Mouse (Mus musculus) Patski (cell line): Measurements from ENCODE around the gene Trdn. TPM values are rescaled to one million over a fixed set of nuclear protein-coding genes. Genes with fewer than 3 reads are reported as not detected.

Source experiments
- ATAC-seq: fragments of 100-300 bp; one replicate; pipeline ENCODE4 v1.8.0; 2021
- CTCF ChIA-PET: fragments of 350-600 bp; sonication (Branson Sonifier 250); formaldehyde crosslinking; loops from one replicate; lab custom pipeline; 2022; ENCODE audit warnings: inconsistent platforms; lab: Charles Lee
- POLR2A ChIA-PET: fragments of 350-600 bp; sonication (Branson Sonifier 250); formaldehyde crosslinking; loops from one replicate; lab custom pipeline; 2022; ENCODE audit warnings: antibody characterized with exemption, inconsistent platforms; lab: Charles Lee
- DNase-seq: peaks from one replicate; pipeline ENCODE4 v3.0.0-alpha.2; 2011; ENCODE audit warnings: low read depth, low spot score
- H3K27me3 ChIP-seq: fragments of 371-371 bp; one replicate; pipeline ENCODE4 v1.5.1; 2021
- CTCF ChIP-seq: fragments of 100-300 bp; IDR thresholded peaks from one replicate; pipeline ENCODE4 v1.5.1; 2021
- in situ Hi-C: fragments of 300-500 bp; cut with MboI; formaldehyde crosslinking; loops from 3 replicates; pipeline ENCODE4 v1.11.1; 2018; ENCODE audit warnings: low pct_unique_long_range_greater_than_20kb, mixed read lengths
- polyA plus RNA-seq: library from polyadenylated mRNA; unstranded; gene quantifications from one replicate; pipeline ENCODE4 v1.2.3, GENCODE M21; 2021

Trdn gene
- polyA plus RNA-seq, 1 experiment from 2014 or later = not detected

DNA sequence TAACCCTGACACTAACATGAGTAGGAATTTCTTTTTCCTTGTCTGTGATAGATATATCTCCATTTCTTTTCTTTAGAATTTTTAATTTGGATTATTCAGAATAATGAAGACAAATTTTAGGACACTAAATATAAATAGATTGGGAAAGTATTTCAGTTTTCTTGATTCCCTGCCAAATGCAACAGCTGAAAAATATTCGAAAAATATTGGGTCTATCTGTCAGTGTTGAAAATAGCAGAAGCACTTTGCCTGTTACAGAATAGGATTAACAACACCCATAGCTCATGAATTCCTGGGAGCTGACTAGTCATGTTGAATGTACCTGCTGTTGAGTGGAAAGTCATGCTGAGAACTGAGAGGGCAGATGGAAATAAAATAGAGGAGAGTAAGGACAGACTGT, 64.6 kb downstream of the Trdn start:
- TF ChIP-seq CTCF = no peak
- no peaks in the 10 kb centered on the region for H3K27me3 ChIP-seq
- CTCF ChIA-PET = no interaction called here
- ATAC-seq (no peak), DNase-seq (no peak)
- POLR2A ChIA-PET = no interaction called here
- in situ Hi-C loops = no loop called here

DNA sequence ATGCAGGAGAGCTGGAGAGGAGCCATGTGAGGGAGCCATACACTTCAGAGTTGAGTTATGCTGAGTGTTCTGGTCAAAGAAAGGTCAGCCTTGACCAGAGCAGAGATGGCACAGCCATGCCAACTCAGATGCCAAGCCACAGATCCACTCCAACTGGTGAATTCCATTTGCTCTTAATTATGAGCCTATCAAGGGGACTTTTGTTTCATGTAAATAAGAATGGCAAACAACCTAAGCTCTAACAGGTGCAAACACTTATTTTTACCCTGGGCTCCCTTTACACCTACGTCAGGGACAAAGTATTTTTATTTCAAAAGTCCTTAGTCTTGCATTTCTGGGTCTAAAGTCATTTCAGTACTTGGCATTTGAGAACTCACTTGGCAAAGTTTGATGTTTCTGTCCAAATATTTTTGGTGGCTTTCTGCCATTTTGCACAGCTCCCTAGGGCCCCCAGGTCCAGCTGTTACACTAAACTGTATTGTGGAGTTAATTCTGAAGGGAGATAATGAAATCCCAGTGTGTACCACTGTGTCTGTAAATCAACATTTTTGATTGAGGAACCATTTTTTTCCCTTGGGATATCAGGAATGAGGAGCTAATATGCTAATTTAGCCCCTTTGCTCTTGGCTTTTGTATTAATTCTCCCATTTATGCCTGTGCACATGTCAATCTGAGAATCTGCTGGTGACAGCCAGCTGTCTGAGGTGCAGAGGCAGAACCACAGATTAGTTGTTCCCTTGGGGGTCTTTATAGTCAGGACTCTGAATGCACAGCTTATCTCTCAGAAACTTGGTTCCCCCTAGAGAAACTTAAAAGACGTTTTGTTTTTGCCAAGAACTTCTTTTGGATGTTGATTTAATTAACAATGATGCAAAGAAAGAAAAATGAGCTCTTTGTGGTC, 99.6 kb downstream of the Trdn start:
- DNase-seq = peak; percentile 19
- no peaks in the 10 kb centered on the region for H3K27me3 ChIP-seq
- TF ChIP-seq CTCF = no peak
- in situ Hi-C loops = no loop called here
- ATAC-seq = peak; percentile 62
- ChIA-PET CTCF (interaction anchor here (0.9 to 1.5 kb wide), 3 partner anchors 13 to 473 kb away, joined by 3 read pairs; no protein-coding TSS in a partner anchor), POLR2A (no interaction called here)

DNA sequence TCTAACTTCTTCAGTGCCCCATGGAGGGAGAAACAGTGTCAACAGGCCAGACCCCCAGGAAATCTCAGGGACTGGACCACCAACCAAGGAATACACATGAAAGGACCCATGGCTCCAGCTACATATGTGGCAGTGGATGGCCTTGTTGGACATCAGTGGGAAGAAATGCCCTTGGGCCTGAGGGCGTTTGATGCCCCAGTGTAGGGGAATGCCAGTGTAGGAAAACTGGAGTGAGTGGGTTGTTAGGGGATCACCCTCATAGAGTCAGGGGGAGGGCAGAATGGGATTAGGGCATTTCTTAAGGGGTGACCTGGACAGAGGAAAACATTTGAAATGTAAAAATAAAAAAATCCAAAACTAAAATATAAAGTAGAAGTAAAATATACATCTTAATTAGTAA, 108.7 kb downstream of the Trdn start:
- DNase-seq = no peak
- no peak for TF ChIP-seq CTCF
- ChIA-PET POLR2A (no interaction called here), CTCF (no interaction called here)
- no peaks in the 10 kb centered on the region for H3K27me3 ChIP-seq
- in situ Hi-C loops = no loop called here
- ATAC-seq = no peak

DNA sequence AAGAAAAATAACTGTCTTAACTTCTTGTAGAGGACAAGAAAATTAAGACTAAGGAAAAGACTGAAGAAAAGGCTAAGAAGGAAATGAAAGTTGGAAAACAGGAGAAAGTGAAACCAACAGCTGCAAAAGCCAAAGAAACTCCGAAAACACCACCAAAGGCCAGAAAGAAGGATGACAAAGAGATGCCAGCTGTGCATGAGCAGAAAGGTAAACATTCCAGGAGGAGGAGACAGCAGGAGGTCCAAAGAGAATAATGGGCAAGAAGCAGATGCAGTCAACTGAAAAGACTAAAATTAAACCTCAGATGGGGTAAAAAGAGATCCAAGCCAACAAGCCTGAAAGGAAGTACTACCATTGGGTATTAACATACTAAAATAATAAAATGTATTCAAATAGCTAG, 115.6 kb downstream of the Trdn start:
- in situ Hi-C loops = no loop called here
- H3K27me3 ChIP-seq = no peaks in the 10 kb centered on the region
- DNase-seq (peak; percentile 49), ATAC-seq (peak; percentile 99)
- POLR2A ChIA-PET = no interaction called here
- CTCF ChIA-PET = no interaction called here
- TF ChIP-seq CTCF = no peak

DNA sequence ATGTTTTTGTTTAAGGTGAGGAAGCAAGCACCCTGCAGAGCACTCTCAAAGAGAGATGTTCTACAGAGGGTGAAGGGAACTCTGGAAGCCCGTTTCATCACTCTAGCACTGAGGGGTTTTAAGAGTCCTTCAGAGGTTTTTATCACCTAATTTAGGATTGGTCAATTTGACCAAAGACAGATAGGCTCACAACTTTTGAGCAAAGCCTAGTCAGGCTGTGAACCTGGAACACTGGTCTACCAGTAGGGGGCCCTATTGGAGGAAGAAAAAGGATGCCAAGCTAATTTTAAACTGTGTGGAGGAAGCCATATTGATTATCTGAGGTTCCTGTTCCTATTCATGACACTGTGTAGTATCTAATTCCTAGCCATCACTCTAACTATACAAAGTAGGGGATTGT, 117.9 kb downstream of the Trdn start:
- ATAC-seq (no peak), DNase-seq (no peak)
- POLR2A ChIA-PET = no interaction called here
- TF ChIP-seq CTCF = no peak
- no peaks in the 10 kb centered on the region for H3K27me3 ChIP-seq
- in situ Hi-C loops = no loop called here
- CTCF ChIA-PET = interaction anchor here (1.3 kb wide), 1 partner anchor 15 kb away, joined by 3 read pairs; no protein-coding TSS in a partner anchor

DNA sequence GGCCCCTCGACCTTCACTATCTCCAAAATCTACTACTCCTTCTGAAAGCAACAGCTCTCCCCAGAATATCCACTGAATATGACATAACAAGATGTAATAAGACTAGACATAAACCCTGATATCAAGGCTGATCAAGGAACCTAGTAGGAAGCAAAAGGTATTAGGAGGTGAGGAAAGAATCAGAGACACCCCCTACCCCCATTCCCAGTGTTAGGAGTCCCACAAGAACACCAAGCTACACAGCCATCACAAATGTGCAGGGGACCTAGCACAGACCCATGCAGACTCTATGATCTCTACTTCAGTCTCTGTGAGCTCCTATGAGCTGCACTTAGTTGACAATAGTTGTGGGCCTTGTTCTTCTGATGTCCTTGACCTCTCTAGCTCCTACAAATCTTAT, 130.1 kb downstream of the Trdn start:
- ChIA-PET CTCF (interaction anchor here (1.0 kb wide), 1 partner anchor 9 kb away, joined by 3 read pairs; no protein-coding TSS in a partner anchor), POLR2A (no interaction called here)
- in situ Hi-C loops = no loop called here
- H3K27me3 ChIP-seq = no peaks in the 10 kb centered on the region
- ATAC-seq = no peak
- DNase-seq = no peak
- TF ChIP-seq CTCF = no peak

DNA sequence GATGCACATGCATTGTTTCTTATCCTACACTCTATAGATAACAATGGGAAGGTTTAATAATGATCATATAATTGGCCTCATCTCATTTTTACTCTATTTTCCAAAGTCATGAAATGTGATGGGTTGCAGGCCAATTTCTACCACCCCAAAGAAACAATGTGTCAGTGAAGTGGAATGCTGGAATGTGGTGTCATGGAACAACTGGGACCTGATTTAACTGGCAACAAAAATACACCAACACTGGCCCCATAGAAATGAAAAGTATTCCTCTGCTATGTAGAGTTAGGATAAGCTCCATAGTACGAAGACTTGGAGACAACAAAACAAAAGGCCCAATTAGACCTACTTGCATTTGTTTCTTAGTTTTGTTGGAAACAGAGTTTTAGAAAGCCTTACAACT, 173.6 kb downstream of the Trdn start:
- POLR2A ChIA-PET = no interaction called here
- no peak for DNase-seq
- TF ChIP-seq CTCF = no peak
- in situ Hi-C loops = no loop called here
- CTCF ChIA-PET = no interaction called here
- no peaks in the 10 kb centered on the region for H3K27me3 ChIP-seq
- peak; percentile 44 for ATAC-seq

DNA sequence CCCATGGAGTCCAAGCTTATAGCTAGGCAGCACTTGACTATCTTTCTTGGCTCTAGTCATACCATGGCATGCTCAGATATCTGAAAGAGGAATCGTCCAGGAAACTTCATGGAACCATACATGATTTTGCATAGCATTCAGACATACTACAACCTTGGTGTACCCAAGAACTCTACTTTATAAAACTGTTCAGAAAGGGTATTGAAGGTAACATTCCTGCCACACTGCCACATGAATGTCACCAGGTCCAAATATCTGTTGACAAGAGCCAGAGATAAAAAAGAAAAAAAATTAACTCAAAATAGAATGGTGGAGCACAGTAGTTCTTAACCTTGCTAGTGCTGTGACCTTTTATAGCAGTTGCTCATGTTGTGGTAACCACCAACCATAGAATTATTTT, 175.8 kb downstream of the Trdn start:
- ChIA-PET POLR2A (no interaction called here), CTCF (interaction anchor here (1.7 kb wide), 1 partner anchor 16 kb away, joined by 3 read pairs; no protein-coding TSS in a partner anchor)
- no peak for DNase-seq
- H3K27me3 ChIP-seq = no peaks in the 10 kb centered on the region
- no peak for ATAC-seq
- TF ChIP-seq CTCF = no peak
- in situ Hi-C loops = no loop called here

DNA sequence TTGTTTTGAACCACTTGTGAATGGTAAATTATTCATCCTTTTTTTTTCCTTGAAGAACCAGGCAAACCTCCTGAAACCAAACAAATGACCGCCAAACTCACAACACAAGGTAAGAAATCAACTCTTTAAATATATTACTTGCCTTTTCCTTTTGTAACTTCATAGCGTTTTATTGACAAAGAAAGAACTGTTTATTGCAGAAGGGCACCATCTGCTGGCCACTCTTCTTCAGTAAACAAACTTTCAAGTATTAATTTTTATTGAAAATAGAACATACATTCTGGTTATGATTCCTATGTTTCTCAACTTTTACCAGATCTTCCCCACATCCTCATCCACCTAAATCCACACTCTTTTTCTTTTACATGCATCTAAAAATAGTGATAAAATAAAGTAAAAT, 224.6 kb downstream of the Trdn start:
- ChIA-PET CTCF (no interaction called here), POLR2A (no interaction called here)
- DNase-seq (no peak), ATAC-seq (no peak)
- in situ Hi-C loops = loop anchor here (5.0 to 25.0 kb wide), 2 partner anchors 1563 to 1843 kb away; no protein-coding TSS in a partner anchor
- no peaks in the 10 kb centered on the region for H3K27me3 ChIP-seq
- peak; percentile 21 for TF ChIP-seq CTCF

DNA sequence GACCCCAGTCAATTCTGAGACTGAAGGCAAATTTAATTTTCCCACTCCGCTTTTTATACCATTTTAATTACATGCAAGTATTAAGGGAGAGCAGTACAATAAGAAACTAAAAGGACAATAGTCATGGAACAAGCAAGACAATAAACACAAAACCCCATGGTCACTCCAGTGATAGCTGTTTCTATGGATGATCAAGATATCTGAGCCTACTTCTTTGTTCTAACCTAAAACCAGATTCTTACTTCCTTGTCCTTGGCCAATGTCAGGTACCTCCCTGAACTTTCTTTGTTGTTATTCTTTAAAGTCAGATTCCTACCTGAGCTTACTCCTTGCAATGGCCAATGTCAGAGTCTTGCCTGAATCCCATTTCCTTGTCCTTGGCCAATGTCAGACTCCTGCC, 272.7 kb downstream of the Trdn start:
- TF ChIP-seq CTCF = no peak
- CTCF ChIA-PET = interaction anchor here (1.3 to 1.5 kb wide), 3 partner anchors 9 to 14 kb away, joined by 3 to 5 read pairs (median 5); no protein-coding TSS in a partner anchor

DNA sequence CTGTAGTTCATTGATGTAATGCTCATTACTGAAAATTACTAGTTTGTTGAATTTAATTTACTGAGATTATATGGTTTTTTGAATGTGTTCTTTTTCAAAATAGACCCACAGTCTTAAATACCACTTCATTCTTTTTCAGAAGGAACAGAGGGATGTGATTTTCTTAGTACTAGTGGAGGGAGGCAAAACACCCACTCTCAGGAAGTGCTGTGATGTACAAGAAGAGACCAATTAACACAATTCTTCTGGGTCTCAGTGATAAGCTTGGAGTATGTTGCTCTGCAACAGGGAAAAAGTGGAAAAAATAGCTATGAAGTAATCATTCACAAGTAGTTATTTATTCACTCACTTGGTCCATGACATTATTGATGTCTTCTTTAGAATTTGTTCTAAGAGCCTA, 286.2 kb downstream of the Trdn start:
- TF ChIP-seq CTCF = no peak
- H3K27me3 ChIP-seq = no peaks in the 10 kb centered on the region
- ChIA-PET POLR2A (no interaction called here), CTCF (no interaction called here)
- ATAC-seq (no peak), DNase-seq (no peak)
- in situ Hi-C loops = no loop called here

More for the DNA sequence above, 272.7 kb downstream of the Trdn start:
- in situ Hi-C loops = no loop called here
- DNase-seq = no peak
- no peak for ATAC-seq
- POLR2A ChIA-PET = no interaction called here
- H3K27me3 ChIP-seq = no peaks in the 10 kb centered on the region
